Mouse (Mus musculus): ENCODE results near the gene Gm11114.

DNA sequence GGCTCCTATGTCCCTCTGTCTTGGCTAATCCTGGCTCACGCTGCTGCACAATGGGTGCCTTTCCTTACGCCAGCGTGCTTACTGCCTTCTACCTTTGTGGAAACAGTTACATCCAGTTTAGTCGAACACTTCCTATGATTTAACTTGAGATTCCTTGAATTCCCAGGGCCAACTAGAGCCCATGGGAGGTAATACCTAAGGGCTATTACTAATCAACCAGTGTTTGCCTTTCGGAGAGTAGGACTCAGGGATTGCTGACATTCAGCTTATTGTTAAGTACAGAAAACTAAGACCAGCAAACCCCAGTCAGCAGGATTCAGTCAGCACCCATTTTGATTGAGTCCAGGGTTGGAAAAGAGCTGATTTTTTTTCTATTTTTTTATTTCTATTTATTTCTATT, 43.0 kb downstream of the Gm11114 start:
- TF ChIP-seq POLR2A (IDR thresholded peaks at IDR 0.05; ENCODE audit: insufficient read depth, low read depth, low read length), result no peak
- TF ChIP-seq CTCF (IDR thresholded peaks at IDR 0.05), result no peak

Data from heart, adult 2 months (tissue).